ENCODE assay signal across 9 mouse cellular contexts in genomic region chr9:22136765-22137547, GRCm38 (mm10). TPM values are rescaled to one million over a fixed set of nuclear protein-coding genes. Genes with fewer than 3 reads are reported as not detected.
DNase-seq lines count a peak whose midpoint lies in the region; ATAC-seq lines count a peak whose summit lies in the region.
"Had no signal": no experiment of that assay in that cellular context is flagged by ENCODE, and none has a peak within 500 bp of the region (broad histone marks: within the 10 kb centered on the region; RNA-seq: fewer than 3 reads in every experiment).

No protein-coding gene starts in this region.

- peaks cover 2% of the 10 kb centered on the region; the same call in 1 of the 2 replicates for H3K4me1 ChIP-seq in kidney, embryonic 16.5 days (ENCODE audit: insufficient read depth, low read length)
- H3K4me1 ChIP-seq in hindbrain, embryonic 14.5 days (replicated peaks; ENCODE audit: control insufficient read depth, insufficient read depth, low read length): no peaks in the 10 kb centered on the region
- peaks cover 12% of the 10 kb centered on the region for H3K4me1 ChIP-seq in neural tube, embryonic 12.5 days

- no peaks in the 10 kb centered on the region for H3K9me3 ChIP-seq in kidney, embryonic 16.5 days (ENCODE audit: low read length)
- no peaks in the 10 kb centered on the region for H3K9me3 ChIP-seq in hindbrain, embryonic 14.5 days (ENCODE audit: control insufficient read depth, low read length)
- H3K9me3 ChIP-seq in neural tube, embryonic 12.5 days: no peaks in the 10 kb centered on the region

- ATAC-seq in kidney, embryonic 16.5 days (ENCODE audit: low FRiP score, low TSS enrichment): peak; percentile 35; the same call in 1 of the 2 replicates
- no peak for ATAC-seq in hindbrain, embryonic 14.5 days (ENCODE audit: low FRiP score)
- ATAC-seq in neural tube, embryonic 12.5 days (ENCODE audit: low FRiP score, low read depth): peak; percentile 54; the same call in 1 of the 2 replicates
- no peak for ATAC-seq in erythroid progenitor cell, adult 5-6 weeks (replicated peaks; ENCODE audit: low FRiP score, poor library complexity, severe bottlenecking)

- H3K4me3 ChIP-seq in kidney, embryonic 16.5 days (ENCODE audit: low read length): no peak overlapping the region
- H3K4me3 ChIP-seq in hindbrain, embryonic 14.5 days (replicated peaks; ENCODE audit: low read length): no peak overlapping the region
- H3K4me3 ChIP-seq in neural tube, embryonic 12.5 days: no peak overlapping the region; the same call in 1 of the 2 replicates

- WGBS in kidney, embryonic 16.5 days: 16% methylated on average over 23 of the region's 23 CpGs
- 12% methylated on average over 23 of the region's 23 CpGs for WGBS in hindbrain, embryonic 14.5 days
- WGBS in neural tube, embryonic 12.5 days: 5% methylated on average over 23 of the region's 23 CpGs

- no peaks in the 10 kb centered on the region for H3K36me3 ChIP-seq in kidney, embryonic 16.5 days (ENCODE audit: insufficient read depth, low read length)
- H3K36me3 ChIP-seq in hindbrain, embryonic 14.5 days (replicated peaks; ENCODE audit: control insufficient read depth, insufficient read depth): no peaks in the 10 kb centered on the region
- H3K36me3 ChIP-seq in neural tube, embryonic 12.5 days: no peaks in the 10 kb centered on the region

- DNase-seq in kidney, adult 18-20 months: no peak
- DNase-seq in adrenal gland, adult 2 months: peak; percentile 76
- peak; percentile 24 for DNase-seq in hindbrain, embryonic 14.5 days (ENCODE audit: low spot score)
- DNase-seq in left cerebral cortex, adult 9 months (ENCODE audit: low spot score in 2 of 2): no peak
- DNase-seq in cerebellum, postnatal 14 days: no peak

- H3K4me2 ChIP-seq in kidney, embryonic 16.5 days (replicated peaks; ENCODE audit: low read depth, low read length): no peak overlapping the region
- H3K4me2 ChIP-seq in hindbrain, embryonic 14.5 days (replicated peaks): no peak overlapping the region
- peak overlapping the region; percentile 41 for H3K4me2 ChIP-seq in neural tube, embryonic 12.5 days (replicated peaks)

- no peaks in the 10 kb centered on the region for H3K27me3 ChIP-seq in kidney, embryonic 16.5 days (ENCODE audit: insufficient read depth, low read length)
- peaks cover 9% of the 10 kb centered on the region; the same call in 1 of the 2 replicates for H3K27me3 ChIP-seq in hindbrain, embryonic 14.5 days (ENCODE audit: control insufficient read depth, insufficient read depth, low read length)
- peaks cover 19% of the 10 kb centered on the region for H3K27me3 ChIP-seq in neural tube, embryonic 12.5 days (replicated peaks)

- H3K9ac ChIP-seq in kidney, embryonic 16.5 days (replicated peaks; ENCODE audit: low read length): peak overlapping the region; percentile 46; the same call in 1 of the 2 replicates
- H3K9ac ChIP-seq in hindbrain, embryonic 14.5 days: no peak overlapping the region
- H3K9ac ChIP-seq in neural tube, embryonic 12.5 days: no peak overlapping the region

- H3K27ac ChIP-seq in kidney, embryonic 16.5 days (ENCODE audit: low read length): no peak overlapping the region
- H3K27ac ChIP-seq in hindbrain, embryonic 14.5 days: no peak overlapping the region
- H3K27ac ChIP-seq in neural tube, embryonic 12.5 days: no peak overlapping the region

RNA-seq across cellular contexts. Expression of gene Acp5, which starts 1.4 kb away (rescaled TPM):
- polyA plus RNA-seq in kidney, embryonic 16.5 days (2015; fragmentation: Nextera tagmentation; extraction: Ambion mirVana): 5.8 and 6.7 TPM in 2 replicates
- 10 to 100 TPM; 65.9 to 86.3 TPM for total RNA-seq in adrenal gland, adult 2 months (2021)
- polyA plus RNA-seq in adrenal gland, adult 2 months (2012; rRNA removed): 93.2 and 189 TPM in 2 replicates
- polyA plus RNA-seq in hindbrain, embryonic 14.5 days (2014; fragmentation: Nextera tagmentation; extraction: Ambion mirVana): 0.47 and 0.60 TPM in 2 replicates
- polyA plus RNA-seq in neural tube, embryonic 12.5 days (2016; fragmentation: Nextera tagmentation; extraction: Ambion mirVana): 5.2 and 5.8 TPM in 2 replicates
- total RNA-seq in erythroid progenitor cell, adult 5-6 weeks (2015; ENCODE audit: low replicate concordance): 98.5 and 142 TPM in 2 replicates
- total RNA-seq in erythroid progenitor cell, adult 5-6 weeks (2017; ENCODE audit: low replicate concordance): 95.8 and 125 TPM in 2 replicates

RNA-seq across cellular contexts. Expression of gene Pigyl, which starts 19.7 kb away (rescaled TPM):
- 70.2 and 72.4 TPM in 2 replicates for polyA plus RNA-seq in kidney, embryonic 16.5 days (2015; fragmentation: Nextera tagmentation; extraction: Ambion mirVana)
- total RNA-seq in adrenal gland, adult 2 months (2021): 10 to 100 TPM; 34.8 to 65.0 TPM
- polyA plus RNA-seq in adrenal gland, adult 2 months (2012; rRNA removed): 75.3 and 79.6 TPM in 2 replicates
- polyA plus RNA-seq in hindbrain, embryonic 14.5 days (2014; fragmentation: Nextera tagmentation; extraction: Ambion mirVana): 78.5 and 101 TPM in 2 replicates
- polyA plus RNA-seq in neural tube, embryonic 12.5 days (2016; fragmentation: Nextera tagmentation; extraction: Ambion mirVana): 63.2 and 68.4 TPM in 2 replicates
- 2.9 and 29.9 TPM in 2 replicates for total RNA-seq in erythroid progenitor cell, adult 5-6 weeks (2015; ENCODE audit: low replicate concordance)
- 6.8 and 29.6 TPM in 2 replicates for total RNA-seq in erythroid progenitor cell, adult 5-6 weeks (2017; ENCODE audit: low replicate concordance)

RNA-seq across cellular contexts. Expression of gene Elof1, which starts 20.0 kb away (rescaled TPM):
- 195 and 203 TPM in 2 replicates for polyA plus RNA-seq in kidney, embryonic 16.5 days (2015; fragmentation: Nextera tagmentation; extraction: Ambion mirVana)
- total RNA-seq in adrenal gland, adult 2 months (2021): 10 to 100 TPM; 73.9 to 90.9 TPM
- 157 and 159 TPM in 2 replicates for polyA plus RNA-seq in adrenal gland, adult 2 months (2012; rRNA removed)
- polyA plus RNA-seq in hindbrain, embryonic 14.5 days (2014; fragmentation: Nextera tagmentation; extraction: Ambion mirVana): 192 and 193 TPM in 2 replicates
- polyA plus RNA-seq in neural tube, embryonic 12.5 days (2016; fragmentation: Nextera tagmentation; extraction: Ambion mirVana): 171 and 172 TPM in 2 replicates
- 70.8 and 101 TPM in 2 replicates for total RNA-seq in erythroid progenitor cell, adult 5-6 weeks (2015; ENCODE audit: low replicate concordance)
- total RNA-seq in erythroid progenitor cell, adult 5-6 weeks (2017; ENCODE audit: low replicate concordance): 21.3 and 26.2 TPM in 2 replicates

RNA-seq across cellular contexts. Expression of gene Cnn1, which starts 37.9 kb away (rescaled TPM):
- polyA plus RNA-seq in kidney, embryonic 16.5 days (2015; fragmentation: Nextera tagmentation; extraction: Ambion mirVana): 13.3 and 49.9 TPM in 2 replicates
- total RNA-seq in adrenal gland, adult 2 months (2021): 1 to 10 TPM in 1 of 2 experiments, under 1 TPM in 1; 0.58 to 3.8 TPM
- 1.1 and 1.8 TPM in 2 replicates for polyA plus RNA-seq in adrenal gland, adult 2 months (2012; rRNA removed)
- polyA plus RNA-seq in hindbrain, embryonic 14.5 days (2014; fragmentation: Nextera tagmentation; extraction: Ambion mirVana): 1.0 and 1.1 TPM in 2 replicates
- polyA plus RNA-seq in neural tube, embryonic 12.5 days (2016; fragmentation: Nextera tagmentation; extraction: Ambion mirVana): 0.39 and 1.4 TPM in 2 replicates
- total RNA-seq in erythroid progenitor cell, adult 5-6 weeks (2015; ENCODE audit: low replicate concordance): not detected in 2 replicates
- not detected in 2 replicates for total RNA-seq in erythroid progenitor cell, adult 5-6 weeks (2017; ENCODE audit: low replicate concordance)

RNA-seq across cellular contexts. Expression of gene Zfp872, which starts 50.9 kb away (rescaled TPM):
- 0.20 and 0.32 TPM in 2 replicates for polyA plus RNA-seq in kidney, embryonic 16.5 days (2015; fragmentation: Nextera tagmentation; extraction: Ambion mirVana)
- total RNA-seq in adrenal gland, adult 2 months (2021): 1 to 10 TPM; 1.8 to 3.9 TPM
- 0.11 and 0.16 TPM in 2 replicates for polyA plus RNA-seq in adrenal gland, adult 2 months (2012; rRNA removed)
- 0.43 and 0.69 TPM in 2 replicates for polyA plus RNA-seq in hindbrain, embryonic 14.5 days (2014; fragmentation: Nextera tagmentation; extraction: Ambion mirVana)
- polyA plus RNA-seq in neural tube, embryonic 12.5 days (2016; fragmentation: Nextera tagmentation; extraction: Ambion mirVana): 0.13 and 0.33 TPM in 2 replicates
- not detected in 2 replicates for total RNA-seq in erythroid progenitor cell, adult 5-6 weeks (2015; ENCODE audit: low replicate concordance)
- not detected in 2 replicates for total RNA-seq in erythroid progenitor cell, adult 5-6 weeks (2017; ENCODE audit: low replicate concordance)
- total RNA-seq: gastrocnemius, postnatal 4 days had no signal

Comparison
In these comparisons a context has a peak if more than half of its experiments do, and no peak if none do; other contexts are left out.
1. ATAC-seq: peak in kidney, embryonic 16.5 days (single experiment) and neural tube, embryonic 12.5 days (single experiment); none in hindbrain, embryonic 14.5 days (single experiment) and erythroid progenitor cell, adult 5-6 weeks (single experiment).
2. DNase-seq: peak in adrenal gland, adult 2 months (single experiment) and hindbrain, embryonic 14.5 days (single experiment); none in kidney, adult 18-20 months (single experiment), left cerebral cortex, adult 9 months (0 of 2) and cerebellum, postnatal 14 days (0 of 2).
3. RNA of gene Acp5, which starts 1.4 kb away (polyA plus RNA-seq): 93.2 to 189 TPM in adrenal gland, adult 2 months; 5.8 to 6.7 TPM in kidney, embryonic 16.5 days, 5.2 to 5.8 TPM in neural tube, embryonic 12.5 days and 0.47 to 0.60 TPM in hindbrain, embryonic 14.5 days; every median in the first group is over 10 times any median in the second.